Mouse (Mus musculus) fat pad, adult 2 months (tissue): ENCODE measurements around the gene Gmpr2.

Source experiments
- DNase-seq: peaks from one replicate; pipeline ENCODE4 v3.0.0-alpha.2; 2011; ENCODE audit warnings: low read depth, low spot score; ENCODE audit errors: extremely low read depth

Gene Gmpr2

DNA sequence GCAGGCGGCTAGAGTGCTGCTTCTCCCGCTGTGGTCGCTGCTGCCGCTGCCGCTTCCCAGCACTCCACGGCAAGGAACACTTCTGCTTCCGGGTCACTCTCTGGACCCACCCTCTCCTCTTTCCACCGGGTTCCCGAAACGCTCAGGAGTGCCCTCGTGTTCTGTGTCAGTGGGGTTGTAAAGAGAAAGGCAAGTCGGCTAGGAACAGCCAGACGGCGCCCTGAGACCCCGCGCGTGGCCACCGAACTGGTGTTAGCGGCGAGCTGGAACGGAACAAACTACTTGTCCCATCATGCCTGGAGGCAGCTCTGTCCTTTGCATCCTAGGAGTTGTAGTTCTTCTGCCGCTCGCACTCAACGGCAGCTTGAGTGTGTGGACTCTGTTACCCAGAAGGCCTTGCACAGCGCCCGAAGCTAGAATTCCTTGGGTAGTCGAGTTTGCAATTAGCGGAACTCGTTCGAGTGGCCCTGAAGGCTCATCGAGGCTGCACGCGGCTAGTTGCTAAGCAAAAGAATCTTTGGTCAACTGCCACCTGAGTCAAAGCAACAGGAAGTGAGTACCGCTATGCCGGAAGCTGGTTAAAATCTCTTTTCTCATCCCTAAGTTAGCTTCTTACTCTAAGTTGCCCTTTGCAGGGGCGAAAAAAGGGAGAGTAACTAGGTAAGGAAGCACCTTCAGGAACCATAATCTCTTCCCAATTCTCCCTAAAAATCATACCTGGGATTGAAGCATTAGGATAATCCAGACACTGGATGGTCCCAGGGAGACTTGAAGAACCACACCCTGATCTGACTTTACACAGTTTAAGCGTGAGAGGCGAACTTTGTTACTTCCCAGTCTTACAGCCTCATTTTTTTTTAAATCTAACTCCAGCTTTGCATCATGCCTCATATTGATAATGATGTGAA lies at the start of gene Gmpr2, which contains the start of gene Nedd8:
Gmpr2 (plus strand) TSS at position 109 of the 908 bp plus-strand sequence.
Nedd8 (minus strand) TSS at position 292 of the 908 bp plus-strand sequence.
- DNase-seq = peak; percentile 97

DNA sequence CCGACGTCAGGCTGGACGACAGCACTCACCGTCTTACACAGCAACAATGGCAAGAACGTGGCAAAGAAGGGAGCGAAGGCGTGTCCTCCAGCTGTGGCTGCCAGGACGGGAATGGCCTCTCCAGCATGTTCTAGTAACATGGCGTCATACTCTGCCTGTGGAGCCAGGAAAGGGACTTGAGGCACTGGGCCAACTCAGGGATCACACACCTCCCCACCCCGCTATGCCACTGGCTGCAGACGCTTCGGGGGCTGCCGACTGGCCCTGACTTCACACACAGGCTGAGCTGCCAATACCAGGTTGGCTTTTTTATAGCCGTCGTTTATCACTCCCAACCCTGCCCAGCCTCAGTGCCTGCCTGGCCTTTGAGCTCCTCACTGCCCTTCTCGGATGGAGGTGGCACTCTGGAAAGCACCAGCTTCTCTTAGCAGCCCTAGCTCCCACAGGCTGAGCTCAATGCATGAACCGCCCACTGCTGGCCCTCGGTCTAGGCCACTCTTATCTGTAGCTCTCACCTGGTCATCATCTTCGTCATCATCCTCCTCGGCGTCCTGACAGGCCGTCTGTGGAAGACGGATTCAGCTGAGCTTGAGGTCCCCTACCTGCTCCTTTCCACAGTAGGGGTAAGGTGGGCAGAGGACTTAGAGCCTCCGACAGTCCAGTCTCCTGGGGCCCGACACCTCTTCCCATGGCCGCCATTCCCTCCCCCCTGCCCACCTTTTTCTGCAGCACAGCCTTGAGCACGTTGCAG lies 43.5 kb upstream of the Gmpr2 start:
- DNase-seq = no peak

DNA sequence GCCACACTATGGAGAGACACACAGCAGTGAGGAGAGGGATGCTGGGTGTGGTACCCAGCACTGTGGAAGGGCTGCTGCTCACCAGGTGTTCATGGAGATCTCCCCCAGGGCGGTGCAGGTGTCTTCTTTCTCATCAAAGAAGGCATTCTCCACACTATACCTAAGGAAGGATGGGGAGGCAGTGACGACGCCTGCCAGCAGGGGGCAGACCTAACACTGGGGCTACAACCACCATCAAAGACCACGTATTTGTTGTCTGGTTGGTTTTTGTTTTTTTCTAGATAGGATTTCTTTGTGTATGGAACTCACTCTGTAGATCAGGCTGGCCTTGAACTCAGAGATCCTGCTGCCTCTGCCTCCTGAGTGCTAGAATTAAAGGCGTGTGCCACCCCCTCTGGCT lies 42.4 kb upstream of the Gmpr2 start:
- DNase-seq = no peak

DNA sequence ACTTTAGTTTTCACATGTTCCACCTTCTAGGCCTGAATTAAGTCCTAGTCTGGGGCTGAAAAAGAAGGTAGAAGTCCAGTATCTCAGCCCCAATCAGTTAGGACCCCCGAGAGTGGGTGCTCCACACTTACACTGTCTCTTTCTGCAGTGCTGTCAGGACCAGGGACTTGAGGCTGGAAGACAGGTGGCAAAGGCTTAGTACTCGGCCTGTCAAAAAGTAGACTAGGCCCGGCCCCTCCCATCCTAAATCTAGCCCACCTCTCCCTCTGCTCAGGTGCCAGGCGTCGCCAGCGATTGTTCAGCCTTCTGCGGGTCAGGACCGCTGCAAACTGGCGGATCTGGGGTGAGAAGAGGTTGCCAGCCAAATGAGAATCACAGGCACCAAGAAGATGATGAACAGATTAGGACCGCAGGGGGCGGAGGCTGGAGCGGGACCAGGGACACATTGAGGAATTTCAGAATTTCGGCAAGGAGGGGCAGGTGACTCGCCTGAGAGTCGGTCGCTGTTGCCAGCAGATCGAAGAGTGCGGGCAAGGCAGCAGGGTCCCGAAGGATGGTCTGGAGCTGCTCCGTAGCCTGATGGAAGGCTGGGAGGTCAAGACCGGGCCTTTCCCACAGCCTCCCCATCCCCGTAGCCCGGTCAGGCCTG lies 36.7 kb upstream of the Gmpr2 start:
- no peak for DNase-seq

DNA sequence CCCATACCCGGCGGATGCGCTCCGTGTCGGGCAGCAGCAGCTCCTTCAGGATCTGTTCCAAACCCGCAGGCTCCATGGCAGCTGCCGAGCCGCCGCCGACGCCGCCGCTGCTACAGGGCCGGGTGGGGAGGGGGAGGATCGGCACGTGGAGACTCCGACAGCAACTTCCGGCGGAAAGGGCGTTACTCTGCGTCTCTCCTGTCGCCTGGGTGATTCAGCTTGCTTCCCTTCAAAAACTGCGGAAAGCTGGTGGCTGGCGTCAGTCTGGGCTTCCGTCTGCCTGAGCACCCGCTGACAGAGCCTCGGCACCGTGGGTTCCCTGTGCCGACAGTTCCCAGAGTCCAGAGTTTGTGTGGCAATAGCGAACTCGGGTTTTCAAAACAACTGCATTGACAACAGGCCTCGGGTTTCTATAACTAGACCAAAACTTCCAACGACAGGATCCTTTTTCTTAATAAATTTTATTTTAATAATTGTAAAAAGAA lies 36.2 kb upstream of the Gmpr2 start, which contains the start of gene Ipo4:
Ipo4 (minus strand) TSS at position 435 of the 485 bp plus-strand sequence.
- DNase-seq = no peak

DNA sequence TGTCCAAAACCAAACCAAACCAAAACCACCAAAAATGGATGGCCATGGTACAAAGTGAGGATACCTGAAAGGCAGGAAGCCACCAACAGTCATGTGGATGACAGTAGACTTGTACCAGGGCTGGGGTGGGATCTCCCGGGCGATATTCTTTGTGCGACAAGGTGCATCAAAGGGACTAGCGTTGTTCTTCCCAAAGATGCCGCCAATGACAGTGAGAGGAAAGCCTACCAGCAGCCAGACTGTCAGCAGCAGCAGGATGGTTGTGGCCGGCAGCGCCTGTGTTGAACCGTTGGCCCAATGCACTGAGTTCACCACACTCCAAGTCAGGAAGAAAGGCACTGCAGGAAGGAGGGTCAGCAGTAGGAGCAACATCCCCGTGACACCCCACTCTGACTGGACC lies 33.9 kb upstream of the Gmpr2 start, which contains the start of gene Gm49378:
Gm49378 (minus strand) TSS at position 101 of the 400 bp plus-strand sequence.
- DNase-seq = no peak

DNA sequence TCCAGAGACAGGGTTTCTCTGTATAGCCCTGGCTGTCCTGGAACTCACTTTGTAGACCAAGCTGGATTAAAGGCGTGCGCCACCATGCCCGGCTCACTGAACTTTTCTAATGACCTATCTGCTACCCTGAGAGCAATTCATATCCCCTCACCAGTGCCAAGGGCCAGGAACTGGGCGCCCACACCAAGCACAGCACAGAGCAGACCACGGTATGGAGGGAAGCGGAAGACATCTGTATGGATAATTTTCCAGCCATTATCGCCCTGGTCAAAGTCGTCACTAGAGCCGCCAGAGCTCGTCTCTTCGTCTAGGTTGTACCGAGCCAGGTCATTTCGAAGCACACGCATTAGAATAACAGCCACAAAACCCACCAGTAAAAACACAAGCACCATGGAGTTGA lies 30.9 kb upstream of the Gmpr2 start:
- no peak for DNase-seq

DNA sequence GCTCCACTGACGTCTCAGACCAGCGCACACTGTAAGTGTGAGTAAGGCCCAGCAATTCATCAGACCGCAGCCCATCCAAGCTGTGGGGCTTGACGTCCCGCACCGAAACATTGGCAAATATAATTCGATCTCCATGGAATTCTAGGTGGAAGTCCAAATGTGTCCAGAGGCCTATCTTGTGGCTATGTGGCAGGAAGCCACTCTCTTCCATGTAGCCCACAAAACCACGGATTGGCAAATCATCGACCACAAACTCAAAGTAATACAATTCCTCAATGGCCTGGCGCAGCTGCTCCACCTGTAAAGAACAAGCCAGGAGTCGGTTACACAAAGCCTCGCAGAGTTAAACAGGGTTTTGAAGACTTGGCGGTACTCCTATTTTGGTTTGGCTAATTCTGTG lies 30.4 kb upstream of the Gmpr2 start:
- DNase-seq = no peak

DNA sequence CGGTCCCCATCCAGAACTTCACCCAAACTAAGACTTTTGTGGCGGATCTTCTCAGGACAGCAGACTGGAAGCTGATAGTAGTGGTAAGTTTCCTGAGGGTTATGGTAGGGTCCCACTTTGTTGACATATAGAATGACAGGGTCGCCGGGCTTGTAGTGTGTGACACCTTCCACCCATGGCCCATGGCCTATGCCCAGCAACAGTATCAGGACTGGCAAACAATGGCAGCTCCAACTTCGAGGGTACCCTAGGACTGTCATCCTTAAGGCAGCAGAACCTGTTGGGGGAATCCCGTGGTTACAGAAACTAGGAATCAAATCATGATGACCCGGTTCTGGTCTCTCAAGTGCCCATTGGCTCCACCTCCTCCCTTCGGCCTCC lies 29.1 kb upstream of the Gmpr2 start:
- DNase-seq = no peak

DNA sequence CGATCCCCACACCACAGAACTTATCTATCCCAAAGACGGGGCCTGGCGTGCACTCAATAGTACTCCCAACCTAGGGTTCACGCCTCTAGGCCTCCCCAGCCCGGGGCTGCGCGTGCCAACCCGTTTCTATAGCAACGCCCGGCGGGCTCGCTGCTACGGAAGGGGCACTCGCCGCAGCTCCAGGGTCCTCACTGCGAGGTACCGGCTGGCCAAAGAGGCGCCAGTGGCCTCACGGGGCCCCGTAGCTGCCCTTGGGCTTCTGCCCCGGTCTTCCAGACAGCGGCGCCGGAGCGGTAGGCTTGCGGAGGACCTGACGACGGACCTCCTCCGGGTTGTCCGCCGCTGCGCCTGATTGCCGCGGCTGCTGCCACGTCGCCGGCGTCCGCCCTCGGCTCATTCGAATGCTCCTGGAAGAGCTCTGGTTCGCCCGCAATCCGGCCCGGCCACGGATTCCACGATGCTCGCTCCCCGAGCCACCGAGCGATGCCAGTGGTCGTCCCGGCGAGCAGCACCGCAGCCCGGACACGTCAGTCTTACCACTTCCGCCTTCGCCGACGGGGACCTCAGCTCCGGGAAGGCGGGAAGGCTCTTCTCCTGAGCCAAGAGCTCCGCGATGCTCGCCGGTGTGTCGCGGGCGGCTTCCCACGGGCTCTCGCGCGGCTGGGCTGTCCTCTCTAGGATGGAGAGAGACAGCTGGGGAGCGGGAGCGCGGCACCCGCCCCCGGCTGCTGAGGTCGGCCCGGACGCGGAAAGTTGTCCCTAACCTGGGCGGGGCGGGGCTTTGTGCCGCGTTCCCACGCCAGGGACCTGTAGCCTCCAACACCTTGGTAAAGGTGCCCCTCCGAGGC lies 28.5 kb upstream of the Gmpr2 start, which contains the start of gene Tm9sf1:
Tm9sf1 (minus strand) TSS at position 747 of the 848 bp plus-strand sequence.
- no peak for DNase-seq

DNA sequence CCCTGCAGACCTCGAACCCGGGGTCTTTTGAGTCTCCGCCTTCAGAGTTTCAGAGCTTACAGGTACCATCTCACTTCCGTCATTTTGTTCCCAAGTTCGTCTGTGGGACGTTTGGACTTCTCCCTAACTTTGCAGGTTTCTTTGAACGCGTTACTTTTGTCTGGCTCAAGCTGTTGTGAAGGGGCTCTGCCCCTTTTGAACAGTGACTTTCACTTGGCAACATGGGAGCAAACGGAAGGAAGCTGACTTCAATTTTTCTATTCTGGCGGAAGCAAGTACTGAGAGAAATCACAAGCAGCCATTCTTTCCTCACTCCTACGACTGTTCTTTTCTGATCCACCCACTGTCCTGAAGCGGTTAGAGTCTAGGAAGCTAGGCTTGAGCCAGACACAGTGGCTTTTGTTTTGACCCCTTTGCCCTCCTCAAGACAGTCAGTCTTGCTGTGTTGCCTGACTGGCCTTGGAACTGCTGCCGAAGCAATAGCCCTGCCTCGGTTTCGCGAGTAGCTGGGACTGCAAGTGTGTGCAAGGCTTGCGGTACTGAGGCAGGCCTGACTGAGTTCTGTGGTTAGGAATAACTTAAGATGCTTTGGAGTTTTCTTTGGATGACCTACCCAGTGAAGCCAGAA lies 27.4 kb upstream of the Gmpr2 start:
- no peak for DNase-seq

DNA sequence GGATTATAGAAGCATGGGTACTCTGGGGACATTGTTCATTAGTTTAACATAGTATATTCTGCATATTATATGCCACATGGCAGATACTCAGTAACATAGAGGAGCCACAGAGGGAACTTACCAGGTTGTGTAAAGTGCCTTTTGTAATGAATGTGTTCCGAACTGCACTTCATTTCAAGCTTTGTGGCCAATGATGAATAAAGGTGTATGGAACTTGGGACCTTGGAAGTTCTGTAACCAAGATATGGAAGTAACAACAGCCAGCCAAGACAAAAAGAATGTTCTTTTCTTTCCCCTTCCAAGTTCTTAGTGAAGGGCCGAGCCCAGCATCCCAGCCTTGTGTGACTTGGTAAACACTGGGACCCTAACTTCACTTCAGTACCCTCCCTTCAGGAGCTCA lies 21.9 kb upstream of the Gmpr2 start, which contains the start of gene Tssk4:
Tssk4 (plus strand) TSS at position 301 of the 400 bp plus-strand sequence.
- DNase-seq = no peak

DNA sequence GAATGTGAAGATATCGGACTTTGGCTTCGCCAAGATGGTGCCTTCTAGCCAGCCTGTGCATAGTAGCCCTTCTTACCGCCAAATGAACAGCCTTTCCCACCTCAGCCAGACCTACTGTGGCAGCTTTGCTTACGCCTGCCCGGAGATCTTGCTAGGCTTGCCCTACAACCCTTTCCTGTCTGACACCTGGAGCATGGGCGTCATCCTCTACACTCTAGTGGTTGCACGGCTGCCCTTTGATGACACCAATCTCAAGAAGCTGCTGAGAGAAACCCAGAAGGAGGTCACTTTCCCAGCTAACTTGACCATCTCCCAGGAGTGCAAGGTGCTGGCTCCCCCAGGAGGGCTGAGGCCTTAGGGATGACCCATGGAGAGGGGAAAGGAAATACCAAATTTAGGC lies 20.2 kb upstream of the Gmpr2 start:
- DNase-seq = no peak

DNA sequence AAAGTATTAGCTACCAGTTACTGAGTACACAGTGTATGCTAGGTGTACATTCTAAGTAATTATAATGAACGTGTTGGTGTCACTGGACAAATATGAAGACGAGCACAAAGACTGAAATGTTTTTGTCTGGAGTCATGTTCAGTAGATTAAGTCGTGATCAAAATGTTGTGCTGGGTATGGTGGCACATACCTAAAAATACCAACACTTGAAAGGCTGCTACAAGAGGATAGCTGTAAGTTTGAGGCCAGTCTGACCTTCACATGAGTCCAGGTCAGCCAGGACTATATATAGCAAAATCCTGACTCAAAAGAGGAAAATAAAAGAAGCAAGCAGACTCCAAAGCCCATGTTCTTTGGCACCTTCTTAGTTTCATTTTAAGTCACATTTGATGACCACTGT lies 14.8 kb upstream of the Gmpr2 start:
- no peak for DNase-seq

DNA sequence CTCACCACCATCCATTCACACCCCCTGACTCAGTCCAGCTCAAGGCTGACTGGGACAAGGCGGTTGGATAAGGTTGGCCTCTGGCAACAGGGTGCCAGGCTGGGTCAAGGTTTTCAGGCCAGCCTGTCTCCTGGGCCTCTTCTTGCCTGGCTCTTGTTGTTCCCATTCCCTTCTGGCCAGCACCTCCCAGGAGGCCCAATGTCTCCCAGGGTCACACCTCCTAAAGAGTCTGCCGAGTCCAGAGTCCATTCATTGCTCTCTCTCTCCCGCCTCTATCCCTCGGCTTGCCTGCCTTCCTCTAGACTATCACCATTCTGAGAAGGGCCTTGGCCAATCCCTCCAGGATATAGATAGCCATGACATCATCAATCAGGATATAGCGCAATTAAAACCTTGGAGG lies 13.7 kb upstream of the Gmpr2 start:
- no peak for DNase-seq

DNA sequence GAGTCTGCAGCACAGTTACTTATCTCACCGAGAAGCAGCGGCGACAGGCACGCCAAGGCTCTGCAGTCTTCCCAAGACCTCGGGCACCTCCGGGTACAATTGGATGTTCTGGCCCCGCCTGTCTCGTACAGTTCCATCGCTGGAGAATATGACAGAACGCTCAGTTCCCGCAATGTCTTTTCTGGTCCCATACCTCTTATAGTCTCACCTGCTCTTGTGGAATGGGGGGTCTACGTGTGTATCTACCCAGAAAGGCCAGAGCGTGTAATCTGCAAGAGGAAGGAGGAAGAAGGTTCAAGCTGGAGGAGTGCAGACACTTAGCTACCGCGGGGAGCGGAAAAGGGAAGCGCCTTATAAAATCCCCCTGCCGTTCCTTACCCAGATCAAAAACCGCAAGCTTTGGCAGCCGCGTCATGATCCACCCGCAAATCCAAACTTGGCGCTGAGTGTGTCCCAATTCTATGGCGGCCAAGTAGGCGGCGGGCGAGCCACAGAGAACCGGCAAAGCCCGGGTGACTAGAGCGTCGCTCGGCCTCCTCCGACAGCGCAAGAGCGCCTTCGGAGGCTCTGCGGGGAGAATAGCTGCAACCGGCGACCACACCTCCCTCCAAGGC lies 11.7 kb upstream of the Gmpr2 start, which contains the start of gene Mdp1:
Mdp1 (minus strand) TSS at position 549 of the 614 bp plus-strand sequence.
- no peak for DNase-seq

DNA sequence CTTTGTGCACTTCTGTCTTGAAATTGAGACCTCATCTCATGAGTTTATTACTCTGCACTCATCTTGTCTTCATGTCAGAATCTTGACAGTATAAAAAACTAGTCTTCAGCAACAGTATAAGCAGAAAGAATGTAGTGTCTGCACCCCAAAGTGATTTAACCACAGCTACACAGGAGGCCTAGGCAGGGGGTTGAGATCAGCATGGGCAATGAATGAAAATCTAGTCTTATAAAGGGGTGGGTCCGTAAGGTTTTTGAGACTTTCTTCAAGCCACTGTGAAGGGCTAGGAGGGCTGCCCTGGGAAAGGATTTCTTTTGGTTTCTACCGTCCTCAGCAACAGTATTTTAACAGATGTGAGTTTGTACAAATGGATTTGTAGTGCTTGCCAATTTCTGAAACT lies 11.1 kb upstream of the Gmpr2 start:
- no peak for DNase-seq

DNA sequence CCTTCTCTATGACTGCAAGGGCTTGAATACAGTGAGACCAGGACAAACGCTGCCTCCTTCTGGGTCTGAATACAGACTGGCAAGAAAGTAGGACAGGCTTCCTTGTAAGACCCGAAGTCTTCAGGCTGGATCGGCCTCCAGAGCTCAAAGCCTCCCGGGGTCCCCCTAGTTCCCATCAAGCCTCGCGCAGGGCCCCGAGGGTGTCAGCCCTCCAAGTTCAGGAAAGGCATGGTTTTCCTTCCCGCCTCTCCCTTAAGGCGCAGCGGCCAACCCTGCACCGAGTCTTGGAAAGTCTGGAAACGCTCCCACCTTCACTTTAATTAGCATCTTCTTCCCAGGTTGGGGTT lies 282 bp upstream of the Gmpr2 start:
- no peak for DNase-seq

DNA sequence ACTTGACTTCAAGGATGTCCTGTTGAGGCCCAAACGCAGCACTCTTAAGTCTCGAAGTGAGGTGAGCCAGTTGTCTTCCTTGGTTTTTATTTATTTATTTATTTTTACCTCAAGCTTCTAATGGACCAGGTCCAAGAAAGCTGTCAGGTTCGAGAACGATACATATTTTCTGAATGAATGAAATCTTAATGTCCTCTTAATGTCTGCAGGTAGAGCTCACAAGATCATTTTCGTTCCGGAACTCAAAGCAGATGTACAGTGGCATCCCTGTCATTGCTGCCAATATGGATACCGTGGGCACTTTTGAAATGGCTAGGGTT lies 960 bp downstream of the Gmpr2 start:
- no peak for DNase-seq
